Mouse (Mus musculus) thymus, postnatal 4 days (tissue): Measurements from ENCODE around the gene Dnmt3a.

Experiments used
- DNase-seq: peaks from one replicate; pipeline ENCODE4 v3.0.0; 2021

The Dnmt3a gene

DNA sequence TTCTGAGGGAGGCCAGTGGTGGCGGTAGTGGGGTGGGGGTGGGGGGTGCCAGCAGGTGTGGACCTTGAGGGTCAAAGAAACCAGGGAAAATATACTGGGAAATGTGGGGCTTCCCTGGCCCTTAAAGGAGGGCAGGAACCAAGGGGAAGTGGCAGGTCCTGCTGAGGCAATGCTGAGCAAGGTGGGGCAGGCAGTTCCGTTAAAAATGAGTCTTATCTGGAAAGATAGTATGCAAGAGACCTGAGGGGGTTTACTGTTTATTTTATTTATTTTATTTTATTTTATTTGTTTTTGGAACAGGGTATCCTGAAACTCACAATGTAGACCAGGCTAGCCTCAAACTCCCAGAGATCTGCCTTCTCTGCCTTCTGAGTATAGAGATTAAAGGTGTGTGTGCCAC, 50.9 kb downstream of the Dnmt3a start:
- no peak for DNase-seq

DNA sequence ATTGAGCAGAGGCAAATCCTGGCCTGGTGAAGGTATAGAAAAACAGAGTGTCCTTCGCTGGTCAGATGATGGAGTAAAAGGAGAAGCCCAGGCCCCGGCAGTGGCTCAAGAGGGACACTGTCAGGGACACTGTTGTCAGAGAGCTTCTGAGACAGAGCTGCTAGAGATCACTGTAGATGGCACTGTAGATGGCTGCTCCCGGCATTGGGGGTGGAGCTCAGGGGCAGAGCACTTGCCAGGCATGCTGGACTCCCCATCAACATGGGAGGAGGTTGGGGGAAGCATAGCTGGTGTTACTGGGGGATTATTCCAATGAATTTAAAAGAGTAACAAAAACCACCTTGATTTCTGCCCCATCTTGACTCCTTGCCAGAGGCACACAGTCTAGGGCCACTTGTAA, 51.4 kb downstream of the Dnmt3a start:
- DNase-seq = no peak

DNA sequence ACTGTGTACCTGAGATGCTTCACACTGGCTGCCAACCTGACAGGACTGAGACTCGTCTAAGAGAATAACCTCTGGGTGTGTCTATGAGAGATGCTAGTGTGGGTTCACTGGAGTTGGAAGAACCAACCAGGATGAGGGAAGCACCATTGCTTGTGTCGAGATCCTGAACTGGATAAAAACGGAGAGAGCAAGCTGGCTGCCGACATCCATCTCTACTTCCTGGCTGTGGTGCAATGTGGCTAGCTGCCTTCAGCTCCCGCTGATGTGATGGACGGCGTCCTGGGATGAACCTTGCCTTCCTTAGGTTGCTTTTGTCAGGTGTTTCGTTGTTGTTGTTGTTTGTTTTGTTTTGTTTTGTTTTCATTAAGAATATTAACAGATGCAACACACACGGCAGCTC, 52.0 kb downstream of the Dnmt3a start:
- DNase-seq = no peak

DNA sequence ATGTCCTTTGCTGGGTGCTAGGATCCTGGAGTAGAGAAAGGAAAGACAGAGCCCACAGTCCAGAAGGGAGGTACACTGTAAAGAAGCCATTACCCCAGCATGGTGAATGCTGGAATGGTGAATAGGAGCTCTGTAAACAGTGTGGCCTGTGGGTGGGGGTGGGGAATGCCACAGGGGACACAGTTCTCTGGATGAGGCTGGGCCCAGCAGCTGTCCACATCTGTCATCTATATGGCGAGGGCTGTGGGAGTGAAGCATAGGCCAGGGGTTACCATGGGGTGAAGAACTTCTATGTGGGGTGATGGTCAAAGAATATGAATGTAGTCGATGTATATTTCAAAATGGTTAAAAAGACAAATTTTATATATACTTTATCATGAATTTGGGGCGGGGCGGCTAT, 52.9 kb downstream of the Dnmt3a start:
- DNase-seq = no peak

GRCm38 (mm10) chr12:3859545-3859944, 53.7 kb downstream of the Dnmt3a start:
- no peak for DNase-seq

- no peak for DNase-seq
Observed at GRCm38 (mm10) chr12:3860005-3860404, 54.2 kb downstream of the Dnmt3a start.

DNA sequence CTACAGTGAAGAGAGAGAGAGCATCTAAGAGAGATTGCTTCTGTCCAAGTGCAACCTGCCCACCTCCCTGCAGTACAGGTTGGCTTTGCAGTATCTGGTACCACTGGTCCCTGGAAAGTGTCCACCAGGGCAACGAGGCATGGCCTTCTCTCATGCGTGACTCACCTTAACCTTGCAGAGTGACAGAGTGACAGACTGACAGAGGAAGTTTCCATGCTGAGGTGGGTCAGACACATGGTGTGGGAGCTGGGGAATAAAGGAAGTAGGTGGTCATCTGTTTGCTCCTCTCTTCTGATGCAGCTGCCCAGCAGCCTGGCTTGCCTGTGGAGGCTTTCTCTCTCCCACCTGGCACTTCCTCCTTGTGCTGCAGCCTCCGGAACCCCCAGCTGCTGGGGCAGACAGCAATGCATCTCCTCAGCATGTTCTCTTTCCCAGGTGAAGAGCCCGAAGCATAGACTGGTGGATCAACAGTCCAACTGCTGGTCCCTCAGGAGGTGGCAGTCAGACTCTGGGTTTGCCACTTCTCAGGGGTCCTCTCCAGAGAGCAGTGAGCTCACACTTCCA, 55.9 kb downstream of the Dnmt3a start:
- DNase-seq = peak; percentile 58

- DNase-seq = no peak
Observed at GRCm38 (mm10) chr12:3862253-3862652, 56.4 kb downstream of the Dnmt3a start.

GRCm38 (mm10) chr12:3864208-3864607, 58.4 kb downstream of the Dnmt3a start:
- DNase-seq = no peak

- DNase-seq = no peak
Observed at GRCm38 (mm10) chr12:3865594-3865993, 59.8 kb downstream of the Dnmt3a start.

- DNase-seq = no peak
Observed at GRCm38 (mm10) chr12:3866654-3867370, 61.0 kb downstream of the Dnmt3a start.

- no peak for DNase-seq
Observed at GRCm38 (mm10) chr12:3868115-3868514, 62.3 kb downstream of the Dnmt3a start.

- peak; percentile 28 for DNase-seq
Observed at GRCm38 (mm10) chr12:3868676-3869458, 63.1 kb downstream of the Dnmt3a start.

DNA sequence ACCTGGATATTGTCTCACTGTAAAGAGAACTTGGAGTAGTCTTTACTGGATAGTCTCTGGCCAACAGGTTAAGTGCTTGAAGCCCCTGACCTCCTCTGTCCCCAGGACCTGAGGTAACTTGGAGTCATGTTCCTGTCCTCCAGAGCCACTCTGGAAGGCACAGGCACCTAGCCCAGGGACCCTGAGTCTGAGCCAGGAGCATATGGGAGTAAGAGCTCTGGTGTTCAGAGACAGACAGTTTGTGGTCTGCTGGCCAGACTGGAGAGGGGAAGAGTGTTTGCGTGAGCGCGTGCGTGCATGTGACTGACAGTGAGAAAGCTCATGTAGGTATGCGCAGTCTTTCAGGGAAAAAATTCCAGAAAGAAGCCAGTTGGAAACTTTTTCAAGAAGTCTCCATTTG, 64.2 kb downstream of the Dnmt3a start:
- DNase-seq = no peak

- DNase-seq = peak; percentile 89
Observed at GRCm38 (mm10) chr12:3870859-3871462, 65.2 kb downstream of the Dnmt3a start.

DNA sequence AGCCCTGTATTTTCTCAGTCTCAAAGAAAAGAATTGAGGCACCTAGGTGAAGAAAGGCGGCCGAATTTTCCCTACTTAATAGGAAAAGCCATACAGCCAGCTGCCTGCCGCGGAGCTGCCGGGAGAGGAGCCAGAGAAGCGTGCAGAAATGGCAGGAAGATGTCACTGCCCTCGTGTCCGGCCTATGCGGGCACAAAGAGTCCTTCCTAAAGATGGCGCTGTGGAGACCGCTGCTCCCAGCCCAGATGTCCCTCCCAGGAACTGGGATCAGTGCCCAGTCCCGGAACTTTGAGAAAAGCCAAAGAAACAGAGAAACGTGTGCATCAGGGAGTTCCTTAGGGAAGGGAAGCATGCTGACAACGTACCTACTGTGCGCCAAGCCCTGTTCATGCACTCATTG, 65.8 kb downstream of the Dnmt3a start:
- peak; percentile 62 for DNase-seq

- peak; percentile 42 for DNase-seq
Observed at GRCm38 (mm10) chr12:3872410-3873230, 66.8 kb downstream of the Dnmt3a start.

DNA sequence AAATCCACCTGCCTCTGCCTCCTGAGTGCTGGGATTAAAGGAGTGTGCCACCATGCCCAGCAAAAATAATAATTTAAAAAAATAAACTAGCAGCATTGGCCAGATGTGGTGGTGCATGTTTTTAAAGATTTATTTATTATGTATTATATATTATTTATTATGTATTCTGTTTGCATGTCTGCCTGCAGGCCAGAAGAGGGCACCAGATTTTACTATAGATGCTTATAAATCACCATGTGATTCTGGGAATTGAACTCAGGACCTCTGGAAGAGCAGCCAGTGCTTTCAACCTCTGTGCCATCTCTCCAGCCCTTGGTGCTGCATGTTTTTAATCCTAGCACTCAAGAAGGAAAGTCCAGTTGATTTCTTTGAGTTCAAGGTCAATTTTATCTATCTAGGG, 69.7 kb downstream of the Dnmt3a start:
- no peak for DNase-seq

- no peak for DNase-seq
Observed at GRCm38 (mm10) chr12:3877376-3877775, 71.6 kb downstream of the Dnmt3a start.

GRCm38 (mm10) chr12:3881474-3881873, 75.7 kb downstream of the Dnmt3a start:
- no peak for DNase-seq

GRCm38 (mm10) chr12:3884892-3885493, 79.2 kb downstream of the Dnmt3a start:
- no peak for DNase-seq

DNA sequence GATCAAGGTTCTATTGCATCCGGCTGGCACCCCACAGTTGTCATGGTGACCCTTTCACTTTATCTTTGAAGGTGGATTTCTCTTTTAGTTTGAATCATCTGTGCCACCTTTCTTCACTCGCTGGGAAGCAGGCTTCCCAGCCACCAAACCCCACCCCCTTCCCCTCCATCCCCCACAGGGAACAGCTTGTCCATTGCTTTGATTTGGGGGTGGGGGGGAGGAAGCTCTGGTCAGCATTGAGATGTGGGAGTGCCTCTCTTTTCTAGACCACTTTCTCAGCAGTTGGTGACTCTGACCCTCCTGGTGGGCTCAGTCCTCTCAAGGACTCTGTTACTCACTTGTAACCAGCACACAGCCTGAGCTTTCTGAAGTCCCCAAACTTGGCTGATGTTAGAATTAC, 80.8 kb downstream of the Dnmt3a start:
- no peak for DNase-seq
